In genomic region chr3:34443307-34443706, GRCm38 (mm10) we compare ENCODE assay signal across 15 mouse cellular contexts.
DNase-seq lines count a peak whose midpoint lies in the region; ATAC-seq and TF ChIP-seq lines count a peak whose summit lies in the region.
"Had no signal": no experiment of that assay in that cellular context is flagged by ENCODE, and none has a peak within 500 bp of the region (broad histone marks: within the 10 kb centered on the region; RNA-seq: fewer than 3 reads in every experiment).

No protein-coding gene starts in this region.

- peaks cover 49% of the 10 kb centered on the region for H3K4me1 ChIP-seq in forebrain, embryonic 15.5 days
- H3K4me1 ChIP-seq in neural tube, embryonic 13.5 days (replicated peaks): peaks cover 39% of the 10 kb centered on the region
- H3K4me1 ChIP-seq in kidney, embryonic 16.5 days (ENCODE audit: insufficient read depth, low read length): peaks cover 11% of the 10 kb centered on the region; the same call in 1 of the 2 replicates
- H3K4me1 ChIP-seq: heart, embryonic 15.5 days; megakaryocyte, embryonic 14.5 days had no signal

- no peak for ATAC-seq in forebrain, embryonic 15.5 days (replicated peaks)
- ATAC-seq in neural tube, embryonic 13.5 days (ENCODE audit: low read depth): no peak
- no peak for ATAC-seq in kidney, embryonic 16.5 days (ENCODE audit: low FRiP score, low TSS enrichment)

- no peaks in the 10 kb centered on the region for H3K9me3 ChIP-seq in forebrain, embryonic 15.5 days
- peaks cover 3% of the 10 kb centered on the region; the same call in 1 of the 2 replicates for H3K9me3 ChIP-seq in neural tube, embryonic 13.5 days
- H3K9me3 ChIP-seq in kidney, embryonic 16.5 days (ENCODE audit: low read length): peaks cover 6% of the 10 kb centered on the region; the same call in 1 of the 2 replicates
- H3K9me3 ChIP-seq: heart, embryonic 15.5 days; limb, embryonic 15.5 days had no signal

- H3K27ac ChIP-seq in layer of hippocampus, adult 2 months: peak overlapping the region; percentile 93
- peak overlapping the region; percentile 79 for H3K27ac ChIP-seq in forebrain, embryonic 15.5 days (replicated peaks)
- H3K27ac ChIP-seq in neural tube, embryonic 13.5 days (replicated peaks): no peak overlapping the region; the same call in 1 of the 2 replicates
- H3K27ac ChIP-seq in kidney, embryonic 16.5 days (ENCODE audit: low read length): no peak overlapping the region
- H3K27ac ChIP-seq: heart, embryonic 15.5 days; limb, embryonic 15.5 days had no signal

- DNase-seq in layer of hippocampus, adult 2 months (ENCODE audit: low spot score in 2 of 2): no peak
- no peak for DNase-seq in layer of hippocampus, adult 9-10 months (ENCODE audit: low spot score)
- DNase-seq in NIH3T3 (ENCODE audit: low read depth): peak; percentile 8
- no peak for DNase-seq in cerebellum, adult 9-11 months
- DNase-seq: heart, adult 18-20 months; kidney, adult 2 months; kidney, postnatal 25 days; lung, postnatal 14 days; thymus, postnatal 36 days had no signal

- H3K4me3 ChIP-seq in layer of hippocampus, adult 2 months: peak overlapping the region; percentile 16; the same call in 1 of the 2 replicates
- H3K4me3 ChIP-seq in forebrain, embryonic 15.5 days: no peak overlapping the region
- no peak overlapping the region for H3K4me3 ChIP-seq in neural tube, embryonic 13.5 days
- no peak overlapping the region for H3K4me3 ChIP-seq in kidney, embryonic 16.5 days (ENCODE audit: low read length)
- H3K4me3 ChIP-seq: heart, embryonic 15.5 days; limb, embryonic 15.5 days; megakaryocyte, embryonic 14.5 days had no signal

- H3K27me3 ChIP-seq in forebrain, embryonic 15.5 days: no peaks in the 10 kb centered on the region
- peaks cover 30% of the 10 kb centered on the region for H3K27me3 ChIP-seq in neural tube, embryonic 13.5 days
- H3K27me3 ChIP-seq in kidney, embryonic 16.5 days (ENCODE audit: insufficient read depth, low read length): peaks cover 5% of the 10 kb centered on the region; the same call in 1 of the 2 replicates
- H3K27me3 ChIP-seq: heart, embryonic 15.5 days; megakaryocyte, embryonic 14.5 days had no signal

- H3K36me3 ChIP-seq in forebrain, embryonic 15.5 days: no peaks in the 10 kb centered on the region
- no peaks in the 10 kb centered on the region for H3K36me3 ChIP-seq in neural tube, embryonic 13.5 days
- H3K36me3 ChIP-seq in kidney, embryonic 16.5 days (ENCODE audit: insufficient read depth, low read length): no peaks in the 10 kb centered on the region
- H3K36me3 ChIP-seq: heart, embryonic 15.5 days; limb, embryonic 15.5 days had no signal

- peak overlapping the region; percentile 3; the same call in 1 of the 2 replicates for H3K4me2 ChIP-seq in forebrain, embryonic 15.5 days (replicated peaks)
- H3K4me2 ChIP-seq in neural tube, embryonic 13.5 days: peak overlapping the region; percentile 41; the same call in 1 of the 2 replicates
- no peak overlapping the region for H3K4me2 ChIP-seq in kidney, embryonic 16.5 days (replicated peaks; ENCODE audit: low read depth, low read length)
- H3K4me2 ChIP-seq: heart, embryonic 15.5 days had no signal

- WGBS in forebrain, embryonic 15.5 days: 13% methylated on average over 5 of the region's 5 CpGs
- 33% methylated on average over 5 of the region's 5 CpGs for WGBS in neural tube, embryonic 13.5 days
- 74% methylated on average over 5 of the region's 5 CpGs for WGBS in kidney, embryonic 16.5 days

- H3K9ac ChIP-seq in forebrain, embryonic 15.5 days (replicated peaks): no peak overlapping the region
- no peak overlapping the region for H3K9ac ChIP-seq in neural tube, embryonic 13.5 days
- no peak overlapping the region for H3K9ac ChIP-seq in kidney, embryonic 16.5 days (replicated peaks; ENCODE audit: low read length)
- H3K9ac ChIP-seq: heart, embryonic 15.5 days; limb, embryonic 15.5 days had no signal

- no peak for TF ChIP-seq CTCF in layer of hippocampus, adult 2 months (conservative IDR thresholded peaks at IDR 0.05)

Comparison
In these comparisons a context has a peak if more than half of its experiments do, and no peak if none do; other contexts are left out.
1. H3K27ac ChIP-seq: peak in layer of hippocampus, adult 2 months (single experiment) and forebrain, embryonic 15.5 days (single experiment); none in neural tube, embryonic 13.5 days (single experiment) and kidney, embryonic 16.5 days (single experiment).